Mouse (Mus musculus) embryo, embryonic 11 days (tissue): ENCODE data around the gene Pdlim7.
A peak's percentile ranks its signal among the peaks of the same experiment; 100 is the strongest.

Source experiments
- DNase-seq: peaks from one replicate; pipeline ENCODE4 v3.0.0-alpha.2; 2015

Pdlim7 gene

GRCm38 (mm10) chr13:55516955-55517354, 3.5 kb upstream of the Pdlim7 start:
- peak; percentile 89 for DNase-seq

GRCm38 (mm10) chr13:55513828-55514227, 352 bp upstream of the Pdlim7 start:
- DNase-seq = no peak

GRCm38 (mm10) chr13:55512379-55513031, 971 bp downstream of the Pdlim7 start:
- peak; percentile 87 for DNase-seq

- no peak for DNase-seq
Measured at GRCm38 (mm10) chr13:55511492-55511861, 2.0 kb downstream of the Pdlim7 start.

GRCm38 (mm10) chr13:55510668-55511491, 2.6 kb downstream of the Pdlim7 start:
- peak; percentile 81 for DNase-seq

GRCm38 (mm10) chr13:55510332-55510667, 3.2 kb downstream of the Pdlim7 start:
- DNase-seq = no peak

GRCm38 (mm10) chr13:55508531-55508930, 4.9 kb downstream of the Pdlim7 start:
- no peak for DNase-seq

- DNase-seq = peak; percentile 41
Measured at GRCm38 (mm10) chr13:55507877-55508276, 5.6 kb downstream of the Pdlim7 start.

GRCm38 (mm10) chr13:55506697-55507096, 6.8 kb downstream of the Pdlim7 start:
- DNase-seq = no peak

GRCm38 (mm10) chr13:55505810-55506209, 7.7 kb downstream of the Pdlim7 start:
- no peak for DNase-seq

GRCm38 (mm10) chr13:55504390-55504789, 9.1 kb downstream of the Pdlim7 start:
- DNase-seq = no peak

- DNase-seq = no peak
Measured at GRCm38 (mm10) chr13:55502405-55502804, 11.1 kb downstream of the Pdlim7 start.

- DNase-seq = no peak
Measured at GRCm38 (mm10) chr13:55500575-55500974, 12.9 kb downstream of the Pdlim7 start.

GRCm38 (mm10) chr13:55498906-55499305, 14.6 kb downstream of the Pdlim7 start:
- DNase-seq = no peak

GRCm38 (mm10) chr13:55496661-55497060, 16.8 kb downstream of the Pdlim7 start:
- no peak for DNase-seq

GRCm38 (mm10) chr13:55495702-55496101, 17.8 kb downstream of the Pdlim7 start:
- DNase-seq = no peak

- DNase-seq = no peak
Measured at GRCm38 (mm10) chr13:55494883-55495621, 18.4 kb downstream of the Pdlim7 start.

GRCm38 (mm10) chr13:55494257-55494656, 19.2 kb downstream of the Pdlim7 start:
- no peak for DNase-seq

- peak; percentile 92 for DNase-seq
Measured at GRCm38 (mm10) chr13:55487578-55488498, 25.6 kb downstream of the Pdlim7 start, which contains the start of gene Dbn1. Gene Dbn1 (minus strand): TSS chr13:55488111.

- peak; percentile 76 for DNase-seq
Measured at GRCm38 (mm10) chr13:55486916-55487577, 26.4 kb downstream of the Pdlim7 start.

GRCm38 (mm10) chr13:55486029-55486794, 27.3 kb downstream of the Pdlim7 start:
- DNase-seq = peak; percentile 38
